Mouse (Mus musculus) layer of hippocampus, adult 9-11 months (tissue): Measurements from ENCODE around the gene Lztr1.
"Not testable (repeated sequence)": the region's sequence is repeated elsewhere in the genome, so short reads cannot be mapped to it uniquely, and the experiment has no call there.

ENCODE experiments used
- DNase-seq: peaks from one replicate; pipeline ENCODE4 v3.0.0; 2022

The Lztr1 gene

GRCm38 (mm10) chr16:17508031-17508430, 457 bp upstream of the Lztr1 start:
- DNase-seq, result not testable (repeated sequence)

GRCm38 (mm10) chr16:17509240-17509597, 731 bp downstream of the Lztr1 start:
- no peak for DNase-seq

- DNase-seq, result no peak
Measured at GRCm38 (mm10) chr16:17510143-17510542, 1.7 kb downstream of the Lztr1 start.

GRCm38 (mm10) chr16:17510686-17511085, 2.2 kb downstream of the Lztr1 start:
- DNase-seq, result no peak

- no peak for DNase-seq
Measured at GRCm38 (mm10) chr16:17511431-17511830, 2.9 kb downstream of the Lztr1 start.

- DNase-seq, result no peak
Measured at GRCm38 (mm10) chr16:17518910-17519309, 10.4 kb downstream of the Lztr1 start.

- DNase-seq, result no peak
Measured at GRCm38 (mm10) chr16:17524156-17524555, 15.7 kb downstream of the Lztr1 start.

GRCm38 (mm10) chr16:17525524-17525923, 17.0 kb downstream of the Lztr1 start:
- DNase-seq, result no peak

GRCm38 (mm10) chr16:17526223-17526622, 17.7 kb downstream of the Lztr1 start:
- no peak for DNase-seq

- no peak for DNase-seq
Measured at GRCm38 (mm10) chr16:17527606-17528005, 19.1 kb downstream of the Lztr1 start.

- no peak for DNase-seq
Measured at GRCm38 (mm10) chr16:17528276-17528675, 19.8 kb downstream of the Lztr1 start.

GRCm38 (mm10) chr16:17529981-17530586, 21.6 kb downstream of the Lztr1 start:
- DNase-seq, result no peak

GRCm38 (mm10) chr16:17530640-17531288, 22.3 kb downstream of the Lztr1 start, which contains the start of gene Thap7:
Gene Thap7 (minus strand): TSS chr16:17531136.
- peak; percentile 96 for DNase-seq

- no peak for DNase-seq
Measured at GRCm38 (mm10) chr16:17532271-17532670, 23.8 kb downstream of the Lztr1 start.

GRCm38 (mm10) chr16:17532676-17533329, 24.3 kb downstream of the Lztr1 start:
- DNase-seq, result no peak

- DNase-seq, result no peak
Measured at GRCm38 (mm10) chr16:17536584-17536983, 28.1 kb downstream of the Lztr1 start.

- no peak for DNase-seq
Measured at GRCm38 (mm10) chr16:17542632-17543031, 34.1 kb downstream of the Lztr1 start.

- no peak for DNase-seq
Measured at GRCm38 (mm10) chr16:17552837-17553236, 44.3 kb downstream of the Lztr1 start.

GRCm38 (mm10) chr16:17553910-17554685, 45.6 kb downstream of the Lztr1 start:
- peak; percentile 37 for DNase-seq

GRCm38 (mm10) chr16:17554702-17555101, 46.2 kb downstream of the Lztr1 start:
- DNase-seq, result not testable (repeated sequence)

- DNase-seq, result no peak
Measured at GRCm38 (mm10) chr16:17556180-17556579, 47.7 kb downstream of the Lztr1 start.

- DNase-seq, result no peak
Measured at GRCm38 (mm10) chr16:17556907-17557306, 48.4 kb downstream of the Lztr1 start.

- DNase-seq, result peak; percentile 55
Measured at GRCm38 (mm10) chr16:17557947-17558480, 49.5 kb downstream of the Lztr1 start.
